Mouse (Mus musculus) spleen, adult 2 months (tissue): ENCODE measurements around the gene Rtf2.

ENCODE experiments used
- CTCF ChIP-seq: fragments of 200-500 bp; IDR thresholded peaks from 2 replicates; pipeline ENCODE4 v1.5.1; 2011; ENCODE audit warnings: mild to moderate bottlenecking, inconsistent platforms; ENCODE audit not compliant: insufficient read depth, insufficient read length, insufficient replicate concordance; ENCODE audit errors: extremely low read depth
- POLR2A ChIP-seq: fragments of 200-500 bp; IDR thresholded peaks from 2 replicates; pipeline ENCODE4 v1.6.1; 2011; ENCODE audit warnings: low read depth, low read length, inconsistent platforms

- no peak for TF ChIP-seq CTCF
- TF ChIP-seq POLR2A = no peak
Measured at GRCm38 (mm10) chr2:172460647-172461046, 20.3 kb downstream of the Rtf2 start.
